Mouse (Mus musculus) spleen, postnatal 4 days (tissue): ENCODE measurements at regions not wholly inside any gene's neighbourhood (a gene's known extent, or its start where the extent isn't known, plus 50 kb on each side); places are given as distances from the start of the nearest gene placed in this dataset.
"Not testable (repeated sequence)": the region's sequence is repeated elsewhere in the genome, so short reads cannot be mapped to it uniquely, and the experiment has no call there.

Experiments
- DNase-seq, 2 experiments: peaks; one replicate each; pipeline ENCODE4 v3.0.0; 2022; ENCODE audit warnings: low spot score in 2 of 2

DNA sequence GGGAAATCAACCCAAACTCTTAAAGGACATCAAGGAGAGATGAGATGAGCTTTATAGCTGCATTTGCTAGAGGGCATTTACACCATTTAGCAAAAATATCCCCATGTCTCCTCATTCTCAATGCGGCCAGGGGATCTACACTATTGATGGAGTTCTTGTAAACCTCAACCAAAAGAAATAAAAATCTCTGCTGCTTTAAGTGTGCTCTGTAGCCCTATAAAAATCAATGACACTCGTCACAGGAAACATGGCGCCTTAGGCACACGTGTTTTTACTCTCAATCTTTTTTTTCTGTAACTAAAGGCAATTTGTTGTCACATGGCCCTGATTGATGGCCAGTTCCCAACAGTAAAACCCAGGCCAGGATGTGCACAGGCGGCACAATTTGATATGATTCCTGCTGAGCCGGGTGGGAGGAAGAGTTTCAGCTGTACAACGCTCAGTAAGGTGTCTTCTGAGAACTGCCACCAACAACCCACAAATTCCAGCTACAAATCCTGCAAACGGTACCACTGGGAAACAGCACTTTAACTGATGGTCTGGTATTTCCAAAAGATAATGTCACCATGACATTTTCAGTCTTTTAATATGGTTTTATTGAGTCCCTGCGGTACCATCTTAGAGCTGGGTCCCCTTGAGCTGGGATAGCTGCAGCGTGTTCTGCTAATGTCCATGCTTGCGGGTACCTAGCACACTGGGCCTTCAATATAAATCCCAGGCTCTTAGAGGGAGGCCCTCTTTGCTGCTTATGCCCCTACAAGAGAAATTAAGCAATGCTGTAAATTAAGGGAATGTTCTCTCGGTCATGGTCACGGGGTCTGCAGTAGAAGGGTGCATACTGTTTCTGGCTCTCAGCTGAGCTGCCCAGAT, 78.8 kb downstream of the Tpbg start:
- no peak for DNase-seq

DNA sequence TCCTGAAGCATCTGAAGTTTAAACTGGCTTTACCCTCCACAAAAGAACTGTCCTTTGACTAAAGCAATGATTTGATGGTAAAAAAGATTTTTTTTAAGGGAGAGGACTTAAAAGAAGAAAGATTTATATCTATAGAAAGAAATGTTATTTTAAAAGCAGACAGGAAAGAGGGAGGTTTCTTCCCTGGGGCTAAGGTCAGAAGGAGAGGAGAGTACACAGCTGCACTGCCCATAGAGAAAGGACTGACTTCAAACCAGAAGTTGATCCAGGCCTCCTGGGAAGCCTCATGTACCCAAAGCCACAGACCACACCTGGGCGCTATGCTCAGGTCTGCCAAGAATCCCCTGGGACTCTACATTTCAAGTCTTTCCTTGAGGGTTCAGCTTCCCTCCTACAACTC, 83.1 kb downstream of the Tpbg start:
- DNase-seq: no peak

DNA sequence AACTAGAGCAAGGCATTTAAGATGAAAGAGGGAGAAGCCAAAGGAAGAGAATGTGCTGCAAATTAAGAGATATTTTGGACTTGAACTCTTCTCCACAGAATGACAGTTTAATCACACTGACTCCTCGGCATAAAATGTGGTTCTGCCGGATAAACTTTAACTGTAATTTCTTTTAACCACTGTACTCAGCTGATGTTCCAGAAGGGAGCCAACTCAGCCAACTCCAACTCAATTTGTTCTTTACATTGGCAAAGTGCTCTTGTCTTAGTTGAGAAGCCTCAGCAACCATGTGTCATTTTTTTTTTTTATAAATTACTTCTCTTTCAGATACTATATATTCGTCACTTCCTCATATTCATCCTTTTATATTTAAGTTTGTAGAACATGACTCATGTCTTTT, 90.0 kb downstream of the Tpbg start:
- no peak for DNase-seq

DNA sequence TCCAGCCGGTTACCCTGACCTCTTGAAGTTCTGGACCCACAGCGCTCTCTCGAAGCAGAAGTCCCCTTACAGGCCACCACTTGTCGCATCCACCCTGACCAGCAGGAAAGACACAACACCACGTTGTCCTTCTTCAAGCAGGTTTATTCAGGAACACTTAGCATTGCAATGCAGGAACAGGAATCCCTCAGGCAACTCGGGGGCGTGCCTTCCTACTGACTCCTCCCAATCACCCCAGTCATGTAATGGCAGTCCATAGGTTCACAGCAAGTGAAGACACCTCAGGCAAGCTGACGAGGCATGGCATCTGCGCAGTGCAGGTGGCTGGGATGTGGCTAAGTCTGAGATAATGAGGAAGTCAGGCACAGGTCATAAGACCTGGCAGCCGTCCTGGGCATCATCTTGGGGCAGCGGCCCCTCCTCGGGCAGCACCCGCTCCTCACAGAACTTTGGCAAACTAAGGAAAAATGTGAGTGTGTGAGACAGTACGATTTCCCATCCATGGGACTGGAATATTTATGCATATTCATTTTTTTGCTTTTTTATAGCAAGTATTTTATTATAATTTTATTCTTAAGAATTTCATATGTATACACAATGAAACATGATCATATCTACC, 101.0 kb downstream of the Tpbg start:
- not testable (repeated sequence) for DNase-seq

- no peak for DNase-seq
Observed at GRCm38 (mm10) chr9:85948495-85949137, 106.4 kb downstream of the Tpbg start.

DNA sequence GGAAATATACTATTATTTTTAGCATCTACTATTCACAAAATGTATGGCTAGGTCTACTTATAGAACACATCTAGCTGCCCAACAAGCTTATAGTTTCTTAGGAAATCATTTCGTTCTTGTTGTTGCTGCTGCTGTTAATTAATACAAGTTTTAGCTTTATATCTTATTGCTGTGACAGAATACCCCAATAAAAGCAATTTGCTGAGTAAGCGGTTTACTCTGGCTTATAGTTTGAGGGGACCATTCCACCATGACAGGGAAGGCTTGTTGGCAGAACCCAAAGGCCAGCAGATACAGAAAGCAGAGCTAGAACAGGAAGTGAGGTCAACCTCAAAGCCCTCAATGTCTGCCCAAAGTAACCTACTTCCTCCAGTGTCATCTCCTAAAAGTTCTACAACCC, 109.6 kb downstream of the Tpbg start:
- DNase-seq: no peak

GRCm38 (mm10) chr9:85970076-85970475, 127.9 kb downstream of the Tpbg start:
- DNase-seq: no peak

- DNase-seq: no peak
Observed at GRCm38 (mm10) chr9:85981428-85981827, 139.2 kb downstream of the Tpbg start.

DNA sequence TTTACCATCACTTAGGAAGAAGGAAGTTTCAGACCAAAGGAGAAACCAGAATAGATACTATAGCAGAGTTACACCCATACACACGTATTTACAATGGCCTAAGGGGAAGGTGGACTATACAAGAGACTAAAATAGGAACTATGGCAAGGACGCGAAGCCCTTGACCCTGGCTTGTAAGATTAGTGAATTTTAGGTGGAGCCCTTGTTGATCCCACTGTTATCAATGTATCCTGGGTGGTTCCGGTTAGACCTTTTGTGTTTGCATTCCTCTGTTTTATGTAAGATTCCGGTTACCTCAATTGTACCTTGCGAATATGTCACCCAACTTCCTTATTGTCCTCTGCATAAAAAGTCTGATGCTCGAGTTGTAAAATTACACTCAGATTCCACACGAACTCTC, 141.3 kb downstream of the Tpbg start:
- not testable (repeated sequence) for DNase-seq

- no peak for DNase-seq
Observed at GRCm38 (mm10) chr9:85985671-85986070, 143.5 kb downstream of the Tpbg start.

GRCm38 (mm10) chr9:85986142-85986541, 144.0 kb downstream of the Tpbg start:
- DNase-seq: no peak

- DNase-seq: no peak
Observed at GRCm38 (mm10) chr9:86002996-86003395, 160.8 kb downstream of the Tpbg start.

- no peak for DNase-seq
Observed at GRCm38 (mm10) chr9:86011661-86012060, 169.5 kb downstream of the Tpbg start.

DNA sequence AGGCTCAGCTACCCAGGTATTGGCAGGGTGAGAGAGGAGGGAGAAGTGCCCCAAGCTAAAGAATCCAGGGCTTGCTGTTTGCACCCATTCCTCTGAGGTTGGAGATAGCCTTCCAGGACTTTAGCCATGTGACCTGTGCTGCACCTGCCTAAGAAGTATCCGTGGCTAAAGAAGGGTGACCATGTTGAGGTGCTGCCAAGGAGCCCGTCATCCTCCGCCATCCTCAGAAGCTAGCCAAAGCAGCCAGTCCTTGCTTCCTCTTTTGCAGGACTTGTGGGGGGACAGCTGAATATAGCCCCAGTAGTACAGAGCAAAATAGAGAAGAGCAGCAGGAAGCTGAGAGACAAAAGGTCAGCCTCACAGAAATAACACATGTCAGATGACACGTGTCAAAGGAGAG, 173.7 kb downstream of the Tpbg start:
- DNase-seq: no peak

DNA sequence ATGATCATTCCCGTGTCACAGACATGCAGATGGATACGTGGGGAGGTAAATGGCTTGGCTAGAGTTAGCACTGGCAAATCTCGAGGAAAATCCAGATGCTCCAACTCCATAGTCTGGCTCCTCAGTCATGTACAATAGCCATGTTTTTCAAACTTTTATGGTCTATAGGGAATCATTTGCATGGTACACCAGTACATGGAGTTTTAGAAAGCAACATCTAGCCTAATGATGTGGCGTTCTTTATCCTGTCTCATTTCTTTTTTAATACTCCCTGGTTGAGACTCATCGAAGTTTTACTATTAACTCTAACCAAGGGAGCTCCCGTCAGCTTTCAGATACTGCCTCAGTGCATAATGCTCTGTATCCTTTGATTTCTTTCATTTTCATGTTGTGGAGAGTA, 178.0 kb downstream of the Tpbg start:
- no peak for DNase-seq

- no peak for DNase-seq
Observed at GRCm38 (mm10) chr9:86020765-86021164, 178.6 kb downstream of the Tpbg start.

DNA sequence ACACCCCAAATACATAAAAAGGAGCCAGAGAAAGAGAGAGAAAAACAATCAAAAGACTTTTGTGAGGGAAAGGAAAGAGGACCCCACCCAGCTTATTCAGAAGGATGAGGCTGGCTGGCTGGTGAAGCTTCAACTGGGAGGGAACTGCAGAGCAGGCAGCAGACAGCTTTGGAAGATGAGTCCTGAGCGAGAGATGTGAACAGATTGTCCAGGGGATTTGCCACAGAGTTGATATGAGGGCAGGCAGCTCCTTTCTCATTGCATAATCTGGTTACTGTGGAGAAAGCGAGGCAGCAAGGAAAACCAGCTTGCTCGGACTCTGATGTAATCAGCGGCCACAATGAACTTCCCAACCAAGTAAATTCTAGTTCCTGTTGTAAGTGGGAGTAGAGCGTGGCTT, 188.6 kb downstream of the Tpbg start:
- DNase-seq: no peak

GRCm38 (mm10) chr9:86044098-86044497, 201.9 kb downstream of the Tpbg start:
- no peak for DNase-seq

GRCm38 (mm10) chr9:86058116-86058515, 215.9 kb downstream of the Tpbg start:
- no peak for DNase-seq

DNA sequence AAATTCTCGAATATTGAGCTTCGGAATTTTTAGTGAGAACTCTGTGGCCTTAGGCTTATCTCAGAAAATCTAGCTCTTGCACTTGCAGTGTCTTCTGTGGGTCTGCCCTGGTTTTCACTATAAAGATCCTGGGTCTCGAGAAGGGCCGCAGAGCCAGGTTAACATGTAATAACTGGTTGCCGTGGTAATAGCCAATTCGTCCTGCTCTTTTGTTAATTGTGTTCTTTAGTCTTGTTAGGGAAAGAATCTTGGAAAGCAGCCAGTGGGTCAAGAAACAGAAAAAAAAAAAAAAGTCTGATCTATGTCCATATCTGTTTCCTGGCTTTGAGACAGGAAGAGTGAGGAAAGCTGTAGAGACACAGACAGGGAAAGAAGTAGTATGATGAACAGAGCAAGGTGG, 217.9 kb downstream of the Tpbg start:
- no peak for DNase-seq

- DNase-seq: no peak
Observed at GRCm38 (mm10) chr9:86061230-86061629, 219.1 kb downstream of the Tpbg start.

DNA sequence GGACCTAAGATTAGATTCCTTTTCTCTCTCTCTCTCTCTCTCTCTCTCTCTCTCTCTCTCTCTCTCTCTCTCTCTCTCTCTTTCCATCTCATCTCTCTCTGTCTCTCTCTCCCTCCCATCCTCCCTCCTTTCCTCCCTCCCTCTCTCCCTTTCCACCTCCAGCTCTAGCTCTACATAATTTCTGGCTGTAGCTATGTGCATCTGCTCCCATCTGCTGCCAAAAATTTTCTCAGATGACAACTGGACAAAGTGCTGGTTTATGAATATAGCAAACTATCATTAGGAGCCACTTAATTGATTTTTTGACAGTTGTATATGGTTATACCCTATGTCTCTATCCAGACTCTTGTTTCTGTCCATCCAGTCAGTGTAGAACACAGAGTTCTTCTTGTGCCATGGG, 237.1 kb downstream of the Tpbg start:
- DNase-seq: no peak

- DNase-seq: no peak
Observed at GRCm38 (mm10) chr9:86081873-86082272, 239.7 kb downstream of the Tpbg start.
